ENCODE assay signal across 11 mouse cellular contexts in the genomic region with DNA sequence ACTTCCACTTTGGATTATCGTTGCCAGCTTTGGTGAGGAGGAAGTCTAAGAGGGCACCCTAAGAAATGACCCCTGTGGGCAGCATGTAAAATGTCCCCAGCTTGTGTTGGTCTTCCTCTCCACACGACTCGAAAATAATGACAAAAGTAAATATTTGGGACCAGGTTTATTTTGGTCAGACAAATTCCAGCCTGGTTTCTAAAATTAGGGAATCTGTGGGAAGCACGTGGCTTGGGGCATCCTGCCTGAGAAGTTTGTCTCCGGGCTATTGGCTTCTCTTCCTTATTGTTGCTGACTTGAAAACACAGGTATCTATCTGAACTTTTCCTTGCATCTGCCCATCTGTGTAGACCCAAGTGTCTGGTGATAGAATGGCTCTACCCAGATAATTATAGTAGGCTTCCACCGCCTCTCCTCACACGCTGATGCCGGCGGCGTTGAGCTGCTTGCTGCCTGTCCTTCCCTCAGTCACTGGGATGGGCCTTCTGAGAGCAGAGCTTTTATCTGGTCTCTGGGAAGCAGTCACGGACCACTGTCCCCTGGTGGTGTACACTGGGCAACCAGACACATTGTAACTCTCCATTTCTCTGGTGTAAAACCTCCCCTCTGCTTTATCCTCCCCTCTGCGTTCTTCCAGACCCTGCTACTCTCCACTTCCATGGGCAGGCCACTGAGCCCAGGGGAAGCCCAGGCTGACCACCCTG. TPM values are rescaled to one million over a fixed set of nuclear protein-coding genes. Genes with fewer than 3 reads are reported as not detected.
DNase-seq lines count a peak whose midpoint lies in the region; ATAC-seq lines count a peak whose summit lies in the region.
"Had no signal": no experiment of that assay in that cellular context is flagged by ENCODE, and none has a peak within 500 bp of the region (broad histone marks: within the 10 kb centered on the region; RNA-seq: fewer than 3 reads in every experiment).

No protein-coding gene starts in this region.

- H3K27ac ChIP-seq in heart, embryonic 14.5 days (replicated peaks in 1 of 2; ENCODE audit: control insufficient read depth in 1 of 2, insufficient read depth in 1 of 2, low read depth in 2 of 2, low read length in 2 of 2) = peak overlapping the region in 1 of 2 experiments; percentile 54; a peak in 3 of 4 replicates
- peak overlapping the region; percentile 18; the same call in 1 of the 2 replicates for H3K27ac ChIP-seq in intestine, embryonic 15.5 days
- peak overlapping the region; percentile 34; the same call in 1 of the 2 replicates for H3K27ac ChIP-seq in stomach, embryonic 14.5 days (ENCODE audit: low read length)
- H3K27ac ChIP-seq: macrophage had no signal

- ATAC-seq in heart, embryonic 14.5 days (ENCODE audit: insufficient number of reproducible peaks, insufficient read depth, low FRiP score, low read depth) = no peak
- no peak for ATAC-seq in intestine, embryonic 15.5 days
- no peak for ATAC-seq in stomach, embryonic 14.5 days (ENCODE audit: insufficient number of reproducible peaks, insufficient read depth, low FRiP score, low read depth)

- H3K4me2 ChIP-seq in heart, embryonic 14.5 days (ENCODE audit: low read length) = peak overlapping the region; percentile 21; the same call in 1 of the 2 replicates
- no peak overlapping the region for H3K4me2 ChIP-seq in intestine, embryonic 15.5 days (replicated peaks)
- H3K4me2 ChIP-seq in stomach, embryonic 14.5 days (replicated peaks; ENCODE audit: low read depth, low read length) = no peak overlapping the region

- no peak overlapping the region for H3K4me3 ChIP-seq in heart, embryonic 14.5 days (ENCODE audit: control insufficient read depth in 1 of 2, insufficient read depth in 1 of 2, low read depth in 1 of 2, low read length in 2 of 2)
- H3K4me3 ChIP-seq in intestine, embryonic 15.5 days (replicated peaks) = no peak overlapping the region
- H3K4me3 ChIP-seq in stomach, embryonic 14.5 days (ENCODE audit: low read depth, low read length) = no peak overlapping the region

- 23% methylated on average over 12 of the region's 12 CpGs for WGBS in heart, embryonic 14.5 days
- WGBS in intestine, embryonic 15.5 days = 61% methylated on average over 12 of the region's 12 CpGs
- 63% methylated on average over 12 of the region's 12 CpGs for WGBS in stomach, embryonic 14.5 days

- no peaks in the 10 kb centered on the region for H3K27me3 ChIP-seq in heart, embryonic 14.5 days (ENCODE audit: control insufficient read depth, insufficient read depth, low read length)
- no peaks in the 10 kb centered on the region for H3K27me3 ChIP-seq in intestine, embryonic 15.5 days (replicated peaks)
- H3K27me3 ChIP-seq in stomach, embryonic 14.5 days (ENCODE audit: control insufficient read depth, insufficient read depth, low read length) = no peaks in the 10 kb centered on the region

- H3K36me3 ChIP-seq in heart, embryonic 14.5 days (ENCODE audit: control insufficient read depth, insufficient read depth, low read length) = peaks cover 4% of the 10 kb centered on the region; the same call in 1 of the 2 replicates
- H3K36me3 ChIP-seq in intestine, embryonic 15.5 days = no peaks in the 10 kb centered on the region
- H3K36me3 ChIP-seq in stomach, embryonic 14.5 days (ENCODE audit: control insufficient read depth, insufficient read depth, low read length) = no peaks in the 10 kb centered on the region

- DNase-seq in heart, postnatal 4 days = no peak
- peak; percentile 40 for DNase-seq in lung, postnatal 36 days
- DNase-seq in lung, postnatal 10 days = no peak
- DNase-seq in spleen, postnatal 14 days (ENCODE audit: low spot score in 2 of 2) = no peak
- no peak for DNase-seq in spleen, postnatal 10 days (ENCODE audit: low spot score in 2 of 2)
- DNase-seq: gastrocnemius, postnatal 36 days; right cerebral cortex, postnatal 14 days had no signal

- no peaks in the 10 kb centered on the region for H3K9me3 ChIP-seq in heart, embryonic 14.5 days (ENCODE audit: control insufficient read depth, low read length)
- no peaks in the 10 kb centered on the region for H3K9me3 ChIP-seq in intestine, embryonic 15.5 days
- no peaks in the 10 kb centered on the region for H3K9me3 ChIP-seq in stomach, embryonic 14.5 days (ENCODE audit: control insufficient read depth, low read depth, low read length)

- H3K9ac ChIP-seq in heart, embryonic 14.5 days (ENCODE audit: low read length) = peak overlapping the region; percentile 32
- no peak overlapping the region for H3K9ac ChIP-seq in intestine, embryonic 15.5 days
- no peak overlapping the region for H3K9ac ChIP-seq in stomach, embryonic 14.5 days (replicated peaks; ENCODE audit: low read depth, low read length)

- H3K4me1 ChIP-seq in heart, embryonic 14.5 days (ENCODE audit: control insufficient read depth in 2 of 2, insufficient read depth in 2 of 2, low read length in 2 of 2) = peaks cover 28 to 39% of the 10 kb centered on the region in 2 experiments
- peaks cover 16% of the 10 kb centered on the region for H3K4me1 ChIP-seq in intestine, embryonic 15.5 days (replicated peaks)
- H3K4me1 ChIP-seq in stomach, embryonic 14.5 days (ENCODE audit: control insufficient read depth, insufficient read depth, low read length) = peaks cover 20% of the 10 kb centered on the region; the same call in 1 of the 2 replicates

RNA-seq across cellular contexts. Expression of a gene that starts 57.9 kb away (rescaled TPM):
- 10.7 and 11.2 TPM in 2 replicates for polyA plus RNA-seq in heart, embryonic 14.5 days (2014; fragmentation: Nextera tagmentation; extraction: Ambion mirVana)
- 1 to 10 TPM; 4.5 to 5.4 TPM for total RNA-seq in heart, postnatal 4 days (2021)
- polyA plus RNA-seq in intestine, embryonic 15.5 days (2015; fragmentation: Nextera tagmentation; extraction: Ambion mirVana) = 16.1 and 17.2 TPM in 2 replicates
- polyA plus RNA-seq in stomach, embryonic 14.5 days (2014; fragmentation: Nextera tagmentation; extraction: Ambion mirVana) = 31.6 and 37.9 TPM in 2 replicates
